Mouse (Mus musculus): ENCODE measurements around the gene Gm9780. TPM values are rescaled to one million over a fixed set of nuclear protein-coding genes. Genes with fewer than 3 reads are reported as not detected.
"Not testable (repeated sequence)": the region's sequence is repeated elsewhere in the genome, so short reads cannot be mapped to it uniquely, and the experiment has no call there.

Gene Gm9780
- not detected for polyA plus RNA-seq (2021)

DNA sequence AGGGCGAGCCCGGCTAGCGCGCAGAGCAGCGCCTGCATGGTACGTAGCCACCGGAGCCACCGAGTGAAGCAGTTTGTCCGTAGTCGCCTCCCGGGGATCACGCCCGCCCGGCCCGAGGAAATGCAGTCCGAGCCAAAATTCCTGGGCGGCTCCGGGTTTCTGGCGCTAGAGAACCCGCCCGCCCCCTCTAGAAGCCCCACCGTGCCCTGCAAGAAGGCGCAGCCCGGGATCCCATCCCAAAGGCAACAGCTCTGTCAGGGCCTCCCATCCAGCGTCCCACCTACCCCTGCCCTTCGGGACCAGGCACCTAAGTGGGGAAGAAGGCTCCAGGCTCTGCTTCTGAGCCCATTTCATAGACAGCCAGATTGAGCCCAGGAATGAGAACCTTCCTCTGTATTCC is at the start of gene Gm9780:
Gm9780 (minus strand) TSS at position 101 of the 400 bp plus-strand sequence.
- ATAC-seq; DNase-seq (ENCODE audit: low read depth, low spot score); CTCF ChIA-PET; in situ Hi-C loops (cut with MboI; ENCODE audit: low pct_unique_long_range_greater_than_20kb); H3K27me3 ChIP-seq; POLR2A ChIA-PET: not testable (repeated sequence)

DNA sequence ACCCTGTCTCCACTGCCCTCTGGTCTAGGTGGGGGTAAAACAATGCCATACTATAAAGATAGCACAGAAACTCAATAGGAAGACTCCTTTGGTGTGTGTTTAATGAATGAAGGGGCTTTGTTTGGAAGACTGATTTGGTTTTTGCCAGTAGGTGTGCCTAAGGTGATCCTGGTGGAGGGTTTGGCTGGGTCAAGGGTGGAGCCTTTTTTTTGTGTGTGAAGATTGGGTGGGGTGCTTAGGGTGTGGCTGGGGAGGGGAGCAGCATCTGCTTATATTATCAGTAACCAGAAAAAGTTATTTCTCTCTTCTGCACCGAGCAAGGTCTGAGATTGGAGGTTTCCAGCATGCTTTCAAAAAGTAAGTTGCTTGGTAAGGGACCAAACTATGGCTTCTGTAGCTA is 39.5 kb upstream of the Gm9780 start, which contains the start of gene Cphx3:
Cphx3 (plus strand) TSS at position 301 of the 400 bp plus-strand sequence.
- CTCF ChIA-PET, result not testable (repeated sequence)

DNA sequence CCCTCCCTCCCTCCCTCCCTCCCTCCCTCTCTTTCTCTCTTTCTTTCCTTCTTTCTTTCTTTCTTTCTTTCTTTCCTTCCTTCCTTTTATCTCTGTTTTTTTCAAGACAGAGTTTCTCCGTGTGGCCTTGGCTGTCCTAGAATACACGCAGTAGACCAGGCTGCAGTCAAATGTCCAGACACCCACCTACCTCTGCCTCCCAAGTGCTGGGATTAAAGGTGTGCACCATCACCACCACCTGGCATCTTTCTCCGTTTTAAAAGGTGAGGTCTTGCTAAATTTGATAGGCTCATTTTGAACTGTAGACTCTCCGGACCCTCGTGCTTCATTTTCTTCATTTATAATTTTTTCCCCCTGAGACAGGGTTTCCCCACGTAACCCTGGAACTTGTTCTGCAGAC is 38.7 kb upstream of the Gm9780 start, which contains the start of gene Cphx2:
Cphx2 (plus strand) TSS at position 301 of the 400 bp plus-strand sequence.
- in situ Hi-C loops (cut with MboI; ENCODE audit: low pct_unique_long_range_greater_than_20kb); ATAC-seq; H3K27me3 ChIP-seq; POLR2A ChIA-PET; DNase-seq (ENCODE audit: low read depth, low spot score); CTCF ChIA-PET: not testable (repeated sequence)

More for the DNA sequence above, 39.5 kb upstream of the Gm9780 start, which contains the start of gene Cphx3:
- H3K27me3 ChIP-seq; POLR2A ChIA-PET; in situ Hi-C loops (cut with MboI; ENCODE audit: low pct_unique_long_range_greater_than_20kb); DNase-seq (ENCODE audit: low read depth, low spot score); ATAC-seq: not testable (repeated sequence)

DNA sequence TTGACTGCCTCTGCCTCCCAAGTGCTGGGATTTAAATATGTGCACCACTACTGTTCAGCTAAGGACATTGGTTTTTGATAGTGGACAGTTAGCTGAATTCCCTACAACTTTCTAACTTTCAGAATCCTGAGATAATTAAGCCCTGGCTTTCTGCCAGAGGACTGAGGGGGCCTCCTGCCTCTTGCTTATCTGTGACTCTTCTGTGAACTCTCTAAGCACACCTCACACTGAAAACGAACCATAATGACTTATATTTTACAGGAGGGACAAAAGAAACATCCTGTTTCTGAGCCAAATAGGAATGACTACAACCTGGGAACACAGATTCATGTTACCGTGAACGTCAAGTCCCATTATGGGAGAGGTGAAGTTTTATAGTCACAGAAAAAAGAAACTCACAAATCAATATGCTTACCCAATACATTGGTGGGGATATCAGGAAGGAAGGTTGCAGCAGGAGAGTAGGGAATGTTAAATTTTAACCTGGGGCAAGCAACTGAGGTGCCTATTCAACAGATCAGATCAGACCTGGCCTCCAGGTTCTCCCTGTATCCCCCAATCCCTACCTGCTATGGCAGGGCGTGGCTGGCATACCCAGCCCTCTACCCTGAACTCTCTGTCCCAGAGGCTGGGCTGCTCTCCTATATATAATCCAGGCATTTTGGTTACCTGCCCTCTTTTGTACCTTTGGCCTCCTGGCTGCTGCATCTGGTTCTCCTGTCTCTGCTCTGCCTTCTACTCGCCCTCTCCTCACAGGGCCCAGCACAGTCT is 34.3 kb upstream of the Gm9780 start:
- ATAC-seq, POLR2A ChIA-PET, CTCF ChIA-PET: not testable (repeated sequence)

DNA sequence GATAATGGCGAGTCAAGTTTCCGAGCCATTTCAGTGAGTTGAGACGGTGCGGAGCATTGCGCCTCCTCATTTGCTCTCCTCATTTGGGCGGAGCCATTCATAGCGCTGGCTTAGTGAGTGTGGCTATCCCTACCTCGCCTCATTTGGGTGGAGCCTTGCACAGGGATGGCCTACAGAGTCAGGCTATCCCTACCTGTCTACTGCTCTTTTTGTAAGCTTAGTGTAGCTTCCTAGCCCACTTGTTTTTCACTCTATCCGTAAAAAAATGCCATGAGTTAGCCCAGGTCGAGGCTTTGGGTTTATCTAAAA is 24.8 kb upstream of the Gm9780 start, which contains the start of gene Tmem254c:
Tmem254c (minus strand) TSS at position 31 of the 309 bp plus-strand sequence.
- ATAC-seq, result peak; percentile 74
- DNase-seq (ENCODE audit: low read depth, low spot score), result not testable (repeated sequence)

More for the DNA sequence above, 34.3 kb upstream of the Gm9780 start:
- in situ Hi-C loops (cut with MboI; ENCODE audit: low pct_unique_long_range_greater_than_20kb); DNase-seq (ENCODE audit: low read depth, low spot score); H3K27me3 ChIP-seq: not testable (repeated sequence)

DNA sequence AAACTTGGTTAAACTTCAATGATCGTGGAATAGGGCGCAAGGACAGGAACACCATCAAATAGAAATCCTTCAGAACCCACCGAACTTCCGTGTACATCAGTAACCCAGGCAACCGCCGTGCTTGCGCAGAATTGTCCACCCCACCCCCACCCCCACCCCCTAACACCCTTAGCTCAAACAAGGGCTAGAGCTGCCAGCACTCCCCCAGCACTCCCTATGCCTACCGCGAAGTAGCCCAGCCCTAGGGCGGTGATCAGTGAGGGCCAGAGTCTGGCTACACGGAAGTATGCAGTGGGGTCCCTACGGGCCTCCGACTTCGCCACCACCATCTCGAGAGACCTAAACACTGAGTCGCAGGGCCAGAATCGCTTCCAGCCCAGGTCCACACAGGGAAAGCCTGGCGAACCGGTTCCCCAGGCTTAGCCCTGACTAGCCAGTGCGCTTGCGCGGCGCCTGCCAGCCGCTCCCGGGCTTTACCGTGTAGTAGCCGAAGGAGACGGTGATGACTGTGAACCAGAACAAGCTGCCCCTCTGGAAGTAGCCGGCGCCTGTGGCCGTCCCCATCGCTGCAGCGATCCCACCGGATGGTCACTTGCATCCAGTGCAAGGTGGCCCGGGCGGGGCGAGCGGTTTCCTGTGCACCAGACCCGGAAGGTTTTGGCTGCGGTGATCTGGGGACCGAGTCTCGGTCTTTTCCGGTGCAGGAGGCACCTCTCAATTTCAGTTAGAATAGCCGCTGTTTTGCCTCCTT is 24.2 kb upstream of the Gm9780 start:
- POLR2A ChIA-PET; H3K27me3 ChIP-seq; DNase-seq (ENCODE audit: low read depth, low spot score); CTCF ChIA-PET; in situ Hi-C loops (cut with MboI; ENCODE audit: low pct_unique_long_range_greater_than_20kb): not testable (repeated sequence)
- peak; percentile 84 for ATAC-seq

More for the DNA sequence above, 24.8 kb upstream of the Gm9780 start, which contains the start of gene Tmem254c:
- in situ Hi-C loops (cut with MboI; ENCODE audit: low pct_unique_long_range_greater_than_20kb); H3K27me3 ChIP-seq; POLR2A ChIA-PET; CTCF ChIA-PET: not testable (repeated sequence)

DNA sequence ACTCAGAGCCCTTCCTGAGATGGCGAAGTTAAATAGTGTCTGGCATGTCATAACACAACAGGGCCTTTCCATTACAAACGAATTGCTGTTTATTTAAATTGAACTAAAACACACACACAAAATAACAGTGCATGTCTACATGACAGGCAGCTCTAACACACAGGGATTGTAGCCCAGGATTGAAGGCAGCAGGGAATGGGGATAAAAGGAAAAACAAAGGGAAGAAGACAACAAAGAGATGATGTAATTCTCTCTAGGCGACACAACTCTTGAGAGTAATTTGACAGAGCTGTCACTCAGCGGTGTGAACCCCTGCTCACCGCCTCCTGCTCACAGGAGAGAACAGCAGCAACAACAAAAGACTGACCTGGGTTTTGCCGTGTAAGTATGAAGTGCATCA is 16.9 kb upstream of the Gm9780 start:
- DNase-seq (ENCODE audit: low read depth, low spot score); CTCF ChIA-PET; POLR2A ChIA-PET; H3K27me3 ChIP-seq; ATAC-seq; in situ Hi-C loops (cut with MboI; ENCODE audit: low pct_unique_long_range_greater_than_20kb): not testable (repeated sequence)

DNA sequence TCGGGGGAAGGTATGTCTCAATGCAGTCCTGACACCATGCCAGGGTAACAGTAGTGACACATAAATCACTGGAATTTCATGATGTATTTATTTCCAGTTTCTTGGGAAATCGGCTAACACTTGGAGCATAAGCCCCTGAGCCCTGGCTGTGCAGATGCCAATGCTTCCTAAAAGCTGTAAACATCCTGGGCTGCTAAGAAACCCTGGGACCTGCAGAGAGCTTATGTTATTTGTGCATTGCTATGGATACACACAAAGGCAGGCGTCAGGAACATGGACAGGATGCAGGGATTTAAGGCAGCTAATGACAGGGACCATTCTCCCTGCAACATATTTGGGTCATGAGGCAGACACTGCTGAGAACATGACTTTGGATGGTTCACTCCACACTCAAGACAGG is 15.7 kb upstream of the Gm9780 start:
- in situ Hi-C loops (cut with MboI; ENCODE audit: low pct_unique_long_range_greater_than_20kb); POLR2A ChIA-PET; H3K27me3 ChIP-seq; DNase-seq (ENCODE audit: low read depth, low spot score); CTCF ChIA-PET: not testable (repeated sequence)
- peak; percentile 54 for ATAC-seq

DNA sequence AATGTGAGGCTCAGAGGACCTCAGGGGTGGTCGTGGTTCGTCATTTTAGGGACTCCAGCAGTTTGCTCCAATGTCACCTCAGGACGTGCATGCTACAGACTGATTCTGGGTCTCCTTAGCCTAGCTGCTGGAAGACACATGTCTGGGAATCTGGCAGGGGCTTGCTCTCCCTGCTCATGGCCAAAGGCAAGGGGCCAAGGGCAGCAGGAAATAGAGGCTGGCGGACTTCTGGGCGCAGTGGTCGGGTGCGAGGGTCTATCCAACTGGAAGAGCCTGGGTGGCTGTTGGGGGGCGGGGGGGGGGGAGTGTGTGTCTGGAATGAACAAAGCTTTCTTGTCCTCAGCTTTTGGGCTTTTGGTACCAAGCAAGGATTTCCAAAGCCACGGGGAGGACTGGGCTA is 6.3 kb upstream of the Gm9780 start:
- ATAC-seq; in situ Hi-C loops (cut with MboI; ENCODE audit: low pct_unique_long_range_greater_than_20kb); CTCF ChIA-PET; POLR2A ChIA-PET; DNase-seq (ENCODE audit: low read depth, low spot score); H3K27me3 ChIP-seq: not testable (repeated sequence)

DNA sequence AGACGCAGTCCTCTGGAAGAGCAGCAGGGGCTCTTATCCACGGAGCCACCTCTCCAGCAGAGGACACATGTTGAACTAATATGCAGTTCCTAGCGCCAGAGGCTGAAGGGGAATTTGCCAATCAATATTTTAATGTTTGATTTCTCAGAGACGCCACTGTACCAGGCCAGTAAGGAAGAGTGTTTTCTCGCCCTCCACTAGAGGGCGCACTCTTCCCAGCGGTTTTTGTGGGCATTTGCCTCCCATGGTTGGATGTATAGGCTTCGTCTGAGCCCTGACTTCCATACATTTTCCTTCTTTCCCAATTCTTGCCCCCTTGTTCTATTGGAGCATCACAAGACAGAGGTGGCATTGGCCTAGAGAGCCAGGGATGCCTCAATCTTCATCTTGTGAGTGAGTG is 4.5 kb upstream of the Gm9780 start:
- ATAC-seq; CTCF ChIA-PET; in situ Hi-C loops (cut with MboI; ENCODE audit: low pct_unique_long_range_greater_than_20kb): not testable (repeated sequence)

DNA sequence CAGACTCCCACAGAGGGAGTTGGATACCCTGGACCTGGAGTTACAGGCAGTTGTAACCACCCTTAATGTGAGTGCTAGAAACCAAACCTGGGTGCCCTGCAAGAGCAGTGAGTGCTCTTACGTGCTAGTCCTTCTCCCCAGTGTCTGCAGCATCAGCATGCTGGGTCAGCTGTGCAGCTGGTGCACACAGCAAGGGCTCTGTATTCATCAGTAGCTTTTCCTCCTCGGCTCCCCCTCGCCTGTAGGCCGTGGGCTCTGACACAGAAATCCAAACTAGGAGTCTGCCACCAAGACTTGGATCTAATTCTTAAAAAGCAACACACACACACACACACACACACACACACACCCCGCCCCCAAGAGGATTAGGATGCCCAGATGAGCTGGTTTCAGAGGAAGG is 2.5 kb upstream of the Gm9780 start:
- DNase-seq (ENCODE audit: low read depth, low spot score); ATAC-seq; H3K27me3 ChIP-seq; POLR2A ChIA-PET; in situ Hi-C loops (cut with MboI; ENCODE audit: low pct_unique_long_range_greater_than_20kb); CTCF ChIA-PET: not testable (repeated sequence)

More for the DNA sequence above, 4.5 kb upstream of the Gm9780 start:
- DNase-seq (ENCODE audit: low read depth, low spot score); POLR2A ChIA-PET; H3K27me3 ChIP-seq: not testable (repeated sequence)

DNA sequence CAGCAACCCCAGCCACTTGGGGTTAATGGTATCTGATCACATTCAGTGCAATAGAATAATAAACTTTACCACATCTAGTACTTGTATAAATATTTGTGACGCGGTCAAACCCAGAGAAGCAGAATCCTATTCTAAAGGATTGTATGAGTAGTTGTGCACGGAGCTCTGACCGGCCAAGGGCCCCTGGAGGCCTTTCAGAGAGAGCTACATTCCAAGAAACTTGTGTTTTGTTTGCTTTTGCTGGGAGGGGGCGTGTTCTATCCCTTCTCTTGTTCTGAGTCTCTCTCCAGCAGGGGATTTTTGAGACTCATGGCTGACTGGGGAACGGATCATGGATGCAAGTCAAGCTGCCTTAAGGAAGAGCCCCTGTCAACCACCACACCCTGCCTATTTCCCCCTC is 7.1 kb downstream of the Gm9780 start:
- POLR2A ChIA-PET, result not testable (repeated sequence)

DNA sequence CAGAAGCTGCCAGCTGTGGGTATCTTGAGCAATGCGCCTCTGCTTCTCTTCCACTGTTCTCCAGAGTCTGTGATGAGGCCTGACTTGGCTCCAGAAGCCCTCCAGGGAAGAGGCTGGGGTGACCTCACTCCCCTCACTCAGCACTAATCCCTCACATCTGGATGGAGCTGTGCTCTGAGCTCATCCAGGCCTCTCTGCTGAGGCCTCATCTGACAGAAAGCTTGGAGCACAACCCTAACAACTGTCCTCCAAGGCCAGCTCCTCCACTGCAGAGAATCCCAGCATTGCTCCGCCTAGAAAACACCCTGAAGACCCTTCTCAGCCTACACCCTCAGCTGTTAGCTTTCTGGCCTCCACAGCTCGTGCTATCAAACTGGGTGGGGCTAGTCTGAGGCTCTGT is 8.1 kb downstream of the Gm9780 start:
- CTCF ChIA-PET; H3K27me3 ChIP-seq; in situ Hi-C loops (cut with MboI; ENCODE audit: low pct_unique_long_range_greater_than_20kb); POLR2A ChIA-PET; ATAC-seq; DNase-seq (ENCODE audit: low read depth, low spot score): not testable (repeated sequence)

More for the DNA sequence above, 7.1 kb downstream of the Gm9780 start:
- ATAC-seq; H3K27me3 ChIP-seq; in situ Hi-C loops (cut with MboI; ENCODE audit: low pct_unique_long_range_greater_than_20kb); CTCF ChIA-PET; DNase-seq (ENCODE audit: low read depth, low spot score): not testable (repeated sequence)

DNA sequence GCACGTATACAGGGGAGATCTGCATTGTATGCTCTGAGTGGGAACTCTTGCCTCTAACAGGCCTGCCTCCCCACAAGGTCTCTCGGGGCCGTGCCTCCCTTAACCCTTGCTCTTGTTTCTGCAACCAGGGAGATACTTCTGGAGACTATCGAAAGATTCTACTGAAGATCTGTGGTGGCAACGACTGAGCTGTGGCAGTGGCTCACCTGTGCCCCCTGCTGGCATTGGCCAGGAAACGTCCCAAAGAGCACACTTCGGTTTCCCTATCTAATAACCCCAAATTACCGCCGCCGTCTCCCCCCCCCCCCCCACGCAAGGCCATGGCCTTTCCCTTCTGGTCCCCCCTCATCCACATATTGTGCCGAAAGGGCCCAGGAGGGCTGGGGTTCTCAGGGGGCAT is 16.9 kb downstream of the Gm9780 start:
- CTCF ChIA-PET, POLR2A ChIA-PET: not testable (repeated sequence)

DNA sequence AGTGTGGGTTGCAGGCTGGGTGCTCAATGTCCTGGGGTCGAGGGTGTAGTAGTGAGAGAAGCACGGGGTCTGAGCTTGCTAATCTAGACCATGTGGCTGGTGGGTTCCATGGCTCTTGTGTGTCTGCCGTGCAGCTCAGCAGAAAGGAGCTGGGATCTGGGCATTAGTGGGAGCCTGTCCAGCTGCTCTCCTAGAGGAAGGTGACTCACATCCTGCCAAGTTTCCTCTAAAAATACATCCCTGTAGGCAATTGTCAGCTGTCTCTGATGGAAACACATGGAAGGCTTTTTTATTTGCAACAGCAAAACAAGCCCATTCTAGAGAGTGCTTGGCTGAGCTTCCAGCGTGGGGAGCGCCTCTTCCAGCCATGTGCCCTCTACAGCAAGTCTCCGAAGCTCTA is 19.7 kb downstream of the Gm9780 start:
- H3K27me3 ChIP-seq; in situ Hi-C loops (cut with MboI; ENCODE audit: low pct_unique_long_range_greater_than_20kb); CTCF ChIA-PET; POLR2A ChIA-PET; ATAC-seq; DNase-seq (ENCODE audit: low read depth, low spot score): not testable (repeated sequence)

More for the DNA sequence above, 16.9 kb downstream of the Gm9780 start:
- in situ Hi-C loops (cut with MboI; ENCODE audit: low pct_unique_long_range_greater_than_20kb); DNase-seq (ENCODE audit: low read depth, low spot score); ATAC-seq; H3K27me3 ChIP-seq: not testable (repeated sequence)

Data from Patski (cell line).